10 mouse cellular contexts compared by ENCODE assay signal in the genomic region with DNA sequence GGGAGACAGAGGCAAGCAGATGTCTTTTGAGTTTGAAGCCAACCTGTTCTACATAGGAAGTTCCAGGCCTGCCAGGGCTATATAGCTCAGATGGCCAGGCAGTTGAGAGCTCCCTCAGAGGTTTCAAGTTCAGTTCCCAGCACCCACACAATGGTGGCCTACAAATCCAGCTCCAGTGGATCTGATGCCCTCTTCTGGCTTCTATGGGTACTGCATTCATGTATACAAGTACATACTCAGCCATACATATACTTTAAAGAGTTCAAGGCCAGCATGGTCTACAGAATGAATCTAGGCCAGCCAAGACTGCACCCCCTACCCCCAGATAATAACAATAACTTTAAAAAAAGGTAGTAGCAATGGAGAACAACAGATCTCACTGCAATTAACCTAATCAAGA. TPM values are rescaled to one million over a fixed set of nuclear protein-coding genes. Genes with fewer than 3 reads are reported as not detected.
DNase-seq lines count a peak whose midpoint lies in the region; ATAC-seq lines count a peak whose summit lies in the region.
"Had no signal": no experiment of that assay in that cellular context is flagged by ENCODE, and none has a peak within 500 bp of the region (broad histone marks: within the 10 kb centered on the region; RNA-seq: fewer than 3 reads in every experiment).

No protein-coding gene starts in this region.

- ATAC-seq in CD4-positive, CD25-positive, alpha-beta regulatory T cell, adult 4 months: no peak
- no peak for ATAC-seq in frontal cortex, adult (ENCODE audit: low TSS enrichment)

- peak; percentile 76 for DNase-seq in CD4-positive, CD25-positive, alpha-beta regulatory T cell, adult 2 months (ENCODE audit: low read depth, low spot score)
- DNase-seq in kidney, postnatal 36 days: peak; percentile 39 to 46
- no peak for DNase-seq in kidney, postnatal 14 days
- DNase-seq in CD4-positive helper T cell, adult 2 months (ENCODE audit: low read depth, low spot score): peak; percentile 66
- DNase-seq in forelimb bud, embryonic 11.5 days (ENCODE audit: low read depth, low spot score): peak; percentile 57
- DNase-seq in left cerebral cortex, postnatal 14 days (ENCODE audit: low spot score in 2 of 2): no peak
- DNase-seq: heart, postnatal 10 days; liver, embryonic 13.5 days had no signal

- intact Hi-C loops in left cerebral cortex, postnatal 14 days (cut with DNase I): loop anchor here (5.0 kb wide), 1 partner anchor 217 kb away; no protein-coding TSS in a partner anchor

RNA-seq across cellular contexts. Expression of a gene that starts 27.3 kb away (rescaled TPM):
- 10 to 100 TPM; 20.7 to 28.6 TPM for polyA plus RNA-seq in CD4-positive, CD25-positive, alpha-beta regulatory T cell, adult 4 months (2017; shearing (Covaris generic))
- total RNA-seq in left cerebral cortex, postnatal 14 days (2021): 10 to 100 TPM; 35.5 to 36.1 TPM

Comparison
In these comparisons a context has a peak if more than half of its experiments do, and no peak if none do; other contexts are left out.
1. DNase-seq: peak in CD4-positive, CD25-positive, alpha-beta regulatory T cell, adult 2 months (single experiment), kidney, postnatal 36 days (2 of 2), CD4-positive helper T cell, adult 2 months (single experiment) and forelimb bud, embryonic 11.5 days (single experiment); none in kidney, postnatal 14 days (single experiment) and left cerebral cortex, postnatal 14 days (0 of 2).